Mouse (Mus musculus): ENCODE data around the gene Tnfsf10. TPM values are rescaled to one million over a fixed set of nuclear protein-coding genes. Genes with fewer than 3 reads are reported as not detected.
"Not testable (repeated sequence)": the region's sequence is repeated elsewhere in the genome, so short reads cannot be mapped to it uniquely, and the experiment has no call there.

Tnfsf10 gene
- polyA plus RNA-seq, 2 experiments = 0.04 to 0.09 TPM

- Histone ChIP-seq H3K36me3 (replicated peaks; ENCODE audit: control insufficient read depth, insufficient read depth, low read depth) (no peaks in the 10 kb centered on the region), H3K4me3 (ENCODE audit: insufficient read depth in 1 of 2, low read depth in 2 of 2, low read length in 2 of 2) (no peak overlapping the region), H3K9ac (replicated peaks) (no peak overlapping the region), H3K4me1 (replicated peaks; ENCODE audit: control insufficient read depth in 2 of 2, insufficient read depth in 2 of 2, low read length in 1 of 2) (no peaks in the 10 kb centered on the region; a peak in 1 of 4 replicates), H3K4me2 (ENCODE audit: low read depth) (no peak overlapping the region), H3K27ac (no peak overlapping the region), H3K27me3 (ENCODE audit: control insufficient read depth, insufficient read depth, low read length) (no peaks in the 10 kb centered on the region), H3K9me3 (ENCODE audit: control insufficient read depth, low read length) (no peaks in the 10 kb centered on the region)
- WGBS (ENCODE audit: insufficient replicate concordance) = 42% methylated on average over 7 of the region's 7 CpGs
- TF ChIP-seq CTCF (IDR thresholded peaks at IDR 0.05; ENCODE audit: low read depth) (no peak), EP300 (IDR thresholded peaks at IDR 0.05; ENCODE audit: low read depth) (no peak)
- ATAC-seq (ENCODE audit: insufficient read depth) = no peak
- no peak for DNase-seq (ENCODE audit: low read depth in 3 of 3, low spot score in 3 of 3)
Observed at GRCm38 (mm10) chr3:27272926-27273745, 43.7 kb upstream of the Tnfsf10 start.

- ATAC-seq (ENCODE audit: insufficient read depth); H3K27ac ChIP-seq; H3K9me3 ChIP-seq (ENCODE audit: control insufficient read depth, low read length); H3K27me3 ChIP-seq (ENCODE audit: control insufficient read depth, insufficient read depth, low read length); H3K4me3 ChIP-seq (ENCODE audit: insufficient read depth in 1 of 2, low read depth in 2 of 2, low read length in 2 of 2); H3K36me3 ChIP-seq (replicated peaks; ENCODE audit: control insufficient read depth, insufficient read depth, low read depth); H3K4me2 ChIP-seq (ENCODE audit: low read depth); H3K9ac ChIP-seq (replicated peaks); DNase-seq (ENCODE audit: low read depth in 3 of 3, low spot score in 3 of 3): not testable (repeated sequence)
- peaks cover 17 to 28% of the 10 kb centered on the region in 2 experiments for H3K4me1 ChIP-seq (replicated peaks; ENCODE audit: control insufficient read depth in 2 of 2, insufficient read depth in 2 of 2, low read length in 1 of 2)
- WGBS (ENCODE audit: insufficient replicate concordance) = 84% methylated on average over 14 of the region's 14 CpGs
Observed at GRCm38 (mm10) chr3:27279286-27279925, 37.4 kb upstream of the Tnfsf10 start.

GRCm38 (mm10) chr3:27280280-27280749, 36.5 kb upstream of the Tnfsf10 start:
- Histone ChIP-seq H3K4me3 (ENCODE audit: insufficient read depth in 1 of 2, low read depth in 2 of 2, low read length in 2 of 2) (no peak overlapping the region), H3K4me1 (replicated peaks; ENCODE audit: control insufficient read depth in 2 of 2, insufficient read depth in 2 of 2, low read length in 1 of 2) (peaks cover 17 to 35% of the 10 kb centered on the region in 2 experiments), H3K4me2 (ENCODE audit: low read depth) (peak overlapping the region; percentile 36), H3K27me3 (ENCODE audit: control insufficient read depth, insufficient read depth, low read length) (no peaks in the 10 kb centered on the region), H3K36me3 (replicated peaks; ENCODE audit: control insufficient read depth, insufficient read depth, low read depth) (no peaks in the 10 kb centered on the region), H3K27ac (peak overlapping the region; percentile 29; the same call in 1 of the 2 replicates), H3K9me3 (ENCODE audit: control insufficient read depth, low read length) (no peaks in the 10 kb centered on the region), H3K9ac (replicated peaks) (no peak overlapping the region)
- DNase-seq (ENCODE audit: low read depth in 3 of 3, low spot score in 3 of 3) = peak; percentile 22 to 28 (median 23)
- WGBS (ENCODE audit: insufficient replicate concordance) = 26% methylated on average over 11 of the region's 11 CpGs
- peak; percentile 73; the same call in 1 of the 2 replicates for ATAC-seq (ENCODE audit: insufficient read depth)
- TF ChIP-seq CTCF (IDR thresholded peaks at IDR 0.05; ENCODE audit: low read depth) = no peak

GRCm38 (mm10) chr3:27283071-27283713, 33.6 kb upstream of the Tnfsf10 start:
- Histone ChIP-seq H3K4me2 (ENCODE audit: low read depth) (peak overlapping the region; percentile 63), H3K4me1 (replicated peaks; ENCODE audit: control insufficient read depth in 2 of 2, insufficient read depth in 2 of 2, low read length in 1 of 2) (peaks cover 17 to 35% of the 10 kb centered on the region in 2 experiments), H3K4me3 (ENCODE audit: insufficient read depth in 1 of 2, low read depth in 2 of 2, low read length in 2 of 2) (peak overlapping the region; percentile 29 to 43), H3K9me3 (ENCODE audit: control insufficient read depth, low read length) (no peaks in the 10 kb centered on the region), H3K36me3 (replicated peaks; ENCODE audit: control insufficient read depth, insufficient read depth, low read depth) (no peaks in the 10 kb centered on the region), H3K27me3 (ENCODE audit: control insufficient read depth, insufficient read depth, low read length) (no peaks in the 10 kb centered on the region), H3K9ac (replicated peaks) (peak overlapping the region; percentile 14; the same call in 1 of the 2 replicates), H3K27ac (no peak overlapping the region)
- WGBS (ENCODE audit: insufficient replicate concordance) = 4% methylated on average over 27 of the region's 27 CpGs
- 0 out of 2 replicates have a peak, but pooled peaks have one; percentile 49 for ATAC-seq (ENCODE audit: insufficient read depth)
- TF ChIP-seq EP300 (IDR thresholded peaks at IDR 0.05; ENCODE audit: low read depth) (peak; percentile 47), CTCF (IDR thresholded peaks at IDR 0.05; ENCODE audit: low read depth) (no peak)
- DNase-seq (ENCODE audit: low read depth in 3 of 3, low spot score in 3 of 3) = peak in 2 of 3 experiments; percentile 11 to 30

Measured in liver, embryonic 14.5 days (tissue).